Mouse (Mus musculus) erythroblast, embryonic 14.5 days (primary cell): ENCODE data around the gene Xlr5a.
"Not testable (repeated sequence)": the region's sequence is repeated elsewhere in the genome, so short reads cannot be mapped to it uniquely, and the experiment has no call there.

Experiments used
- GATA1 ChIP-seq: IDR thresholded peaks from 2 replicates; pipeline ENCODE4 v1.6.1; 2012; ENCODE audit warnings: low read length, inconsistent platforms, mixed read lengths
- TAL1 ChIP-seq: IDR thresholded peaks from 3 replicates; pipeline ENCODE4 v1.6.1; 2012; ENCODE audit warnings: low read length, inconsistent platforms, mixed read lengths

DNA sequence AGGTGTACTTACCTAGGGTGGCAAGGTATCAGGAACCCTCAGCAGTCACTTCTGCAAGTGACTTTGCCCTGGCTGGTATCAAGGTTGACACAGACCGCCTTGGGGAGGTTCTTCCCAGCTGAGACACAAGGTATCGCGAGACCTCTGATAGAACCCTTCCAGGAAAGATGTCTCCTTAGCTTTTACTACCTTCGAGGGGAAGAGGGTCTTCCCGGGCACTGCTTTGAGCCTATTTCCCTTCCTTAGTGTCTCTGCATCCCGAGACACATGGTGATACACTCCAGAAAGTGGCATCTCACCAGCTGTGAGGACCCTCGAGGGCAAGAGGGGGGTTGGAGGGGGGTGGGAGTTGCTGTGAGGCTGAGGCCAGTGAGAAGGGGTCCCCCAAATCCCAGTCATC lies 143.4 kb downstream of the Xlr5a start, which contains the start of gene DXBay18:
- TF ChIP-seq TAL1, GATA1: not testable (repeated sequence)
